Mouse (Mus musculus): ENCODE measurements around the gene Zfp541.

DNA sequence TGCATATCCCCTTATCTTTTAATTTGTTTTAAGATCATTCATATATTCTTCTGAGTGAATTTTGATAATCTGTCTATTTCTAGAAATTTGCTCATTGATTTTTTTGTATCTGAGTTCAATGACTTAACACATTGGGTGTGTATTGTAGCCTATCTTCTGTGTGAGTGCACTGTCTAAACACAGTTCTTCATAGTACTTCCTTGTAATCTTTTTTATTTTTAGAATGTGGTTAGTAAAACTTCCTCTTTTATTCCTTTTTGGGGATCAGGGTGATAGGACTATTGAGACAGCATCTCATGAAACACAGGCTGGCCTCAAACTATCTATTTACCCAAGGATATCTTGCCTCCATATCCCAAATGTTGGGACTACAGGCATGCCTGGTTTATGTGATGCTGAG lies 9.2 kb downstream of the Zfp541 start:
- TF ChIP-seq CTCF (IDR thresholded peaks at IDR 0.05; ENCODE audit: low read depth): no peak
- no peak for TF ChIP-seq EP300 (optimal IDR thresholded peaks at IDR 0.05)

All from stomach, postnatal 0 days (tissue).